Mouse (Mus musculus): ENCODE measurements at regions not wholly inside any gene's neighbourhood (a gene's known extent, or its start where the extent isn't known, plus 50 kb on each side); places are given as distances from the start of the nearest gene placed in this dataset.
A peak's percentile ranks its signal among the peaks of the same experiment; 100 is the strongest.

GRCm38 (mm10) chr10:99906778-99907435, 108.5 kb upstream of the Kitl start:
- intact Hi-C loops (cut with DNase I): no loop called here
- DNase-seq (ENCODE audit: low spot score in 2 of 2): no peak

GRCm38 (mm10) chr10:99902280-99903231, 112.9 kb upstream of the Kitl start:
- intact Hi-C loops (cut with DNase I): no loop called here
- DNase-seq (ENCODE audit: low spot score in 2 of 2): no peak

GRCm38 (mm10) chr10:99900955-99901835, 114.2 kb upstream of the Kitl start:
- intact Hi-C loops (cut with DNase I): no loop called here
- DNase-seq (ENCODE audit: low spot score in 2 of 2): no peak

GRCm38 (mm10) chr10:99893999-99894398, 121.4 kb upstream of the Kitl start:
- DNase-seq (ENCODE audit: low spot score in 2 of 2): no peak
- intact Hi-C loops (cut with DNase I): no loop called here

- no peak for DNase-seq (ENCODE audit: low spot score in 2 of 2)
- intact Hi-C loops (cut with DNase I): no loop called here
Observed at GRCm38 (mm10) chr10:99891899-99892298, 123.5 kb upstream of the Kitl start.

GRCm38 (mm10) chr10:99881901-99882300, 122.4 kb upstream of the Csl start:
- intact Hi-C loops (cut with DNase I): no loop called here
- peak in 1 of 2 experiments; percentile 24 for DNase-seq (ENCODE audit: low spot score in 2 of 2)

- intact Hi-C loops (cut with DNase I): no loop called here
- no peak for DNase-seq (ENCODE audit: low spot score in 2 of 2)
Observed at GRCm38 (mm10) chr10:99879362-99879761, 119.9 kb upstream of the Csl start.

GRCm38 (mm10) chr10:99864711-99865110, 105.3 kb upstream of the Csl start:
- intact Hi-C loops (cut with DNase I): no loop called here
- DNase-seq (ENCODE audit: low spot score in 2 of 2): no peak

- DNase-seq (ENCODE audit: low spot score in 2 of 2): no peak
- intact Hi-C loops (cut with DNase I): no loop called here
Observed at GRCm38 (mm10) chr10:99860322-99861089, 101.0 kb upstream of the Csl start.

- no peak for DNase-seq (ENCODE audit: low spot score in 2 of 2)
- intact Hi-C loops (cut with DNase I): no loop called here
Observed at GRCm38 (mm10) chr10:99844110-99844509, 84.7 kb upstream of the Csl start.

- no peak for DNase-seq (ENCODE audit: low spot score in 2 of 2)
- intact Hi-C loops (cut with DNase I): no loop called here
Observed at GRCm38 (mm10) chr10:99841167-99841843, 81.8 kb upstream of the Csl start.

GRCm38 (mm10) chr10:99840179-99840876, 80.9 kb upstream of the Csl start:
- no peak for DNase-seq (ENCODE audit: low spot score in 2 of 2)
- intact Hi-C loops (cut with DNase I): no loop called here

GRCm38 (mm10) chr10:99836835-99837412, 77.5 kb upstream of the Csl start:
- no peak for DNase-seq (ENCODE audit: low spot score in 2 of 2)
- intact Hi-C loops (cut with DNase I): no loop called here

- intact Hi-C loops (cut with DNase I): no loop called here
- no peak for DNase-seq (ENCODE audit: low spot score in 2 of 2)
Observed at GRCm38 (mm10) chr10:99834905-99835633, 75.6 kb upstream of the Csl start.

GRCm38 (mm10) chr10:99829974-99830373, 70.5 kb upstream of the Csl start:
- DNase-seq (ENCODE audit: low spot score in 2 of 2): no peak
- intact Hi-C loops (cut with DNase I): loop anchor here (10.0 kb wide), 1 partner anchor 175 kb away; no protein-coding TSS in a partner anchor

GRCm38 (mm10) chr10:99827476-99827875, 68.0 kb upstream of the Csl start:
- DNase-seq (ENCODE audit: low spot score in 2 of 2): no peak
- intact Hi-C loops (cut with DNase I): loop anchor here (10.0 kb wide), 1 partner anchor 177 kb away; no protein-coding TSS in a partner anchor

- intact Hi-C loops (cut with DNase I): loop anchor here (10.0 kb wide), 1 partner anchor 179 kb away; no protein-coding TSS in a partner anchor
- DNase-seq (ENCODE audit: low spot score in 2 of 2): peak in 1 of 2 experiments; percentile 34
Observed at GRCm38 (mm10) chr10:99825881-99826280, 66.4 kb upstream of the Csl start.
